Mouse (Mus musculus) CD4-positive helper T cell, adult 2 months (primary cell): Measurements from ENCODE around the gene Il1rap.

Experiments
- DNase-seq: peaks from one replicate; pipeline ENCODE4 v3.0.0-alpha.2; 2012; ENCODE audit warnings: low read depth, missing footprints, low spot score

Il1rap gene

DNA sequence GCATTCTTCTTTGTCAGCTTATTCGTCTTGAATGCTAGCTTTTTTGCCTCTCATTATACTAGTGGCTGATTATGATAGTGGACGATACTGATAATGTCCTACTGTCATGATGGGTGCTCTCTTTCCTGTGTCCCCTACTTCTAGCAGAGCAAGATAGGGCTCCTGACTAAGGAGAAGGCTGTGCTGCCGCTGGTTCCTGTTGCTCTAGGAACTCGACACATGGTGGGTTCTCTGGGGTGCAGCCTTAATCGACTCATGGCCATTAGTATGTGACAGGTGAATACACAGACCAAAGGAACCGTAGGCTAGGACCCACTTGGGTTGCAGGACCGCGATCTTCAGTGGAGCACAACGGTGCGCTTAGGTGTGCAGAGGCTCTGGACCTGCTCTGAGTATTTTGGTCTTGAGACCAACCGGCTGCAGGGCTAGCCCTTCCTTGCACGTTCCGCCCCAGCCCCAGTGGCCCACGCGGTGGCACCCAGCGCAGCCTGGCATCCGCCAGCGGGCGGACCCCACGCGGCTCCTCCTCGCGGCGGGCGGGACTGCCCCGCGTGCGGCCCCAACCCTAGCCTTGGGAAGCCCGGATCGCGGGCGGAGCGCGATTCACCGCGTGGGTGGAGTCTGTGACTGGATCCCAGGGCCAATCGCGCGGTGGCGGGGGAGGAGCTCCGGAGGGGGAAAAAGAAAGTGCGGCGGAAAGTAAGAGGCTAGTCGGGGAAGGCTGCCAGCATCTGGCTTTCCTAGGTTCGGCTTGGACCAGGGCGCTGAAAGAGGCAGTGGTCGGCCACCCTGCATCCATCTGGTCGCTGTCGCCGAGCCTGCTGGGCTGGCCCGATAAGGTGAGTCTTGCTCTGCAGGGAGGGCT, at the start of gene Il1rap:
Gene Il1rap, plus strand, starts transcription at position 657 of the 865 bp plus-strand sequence.
- DNase-seq, result peak; percentile 92

DNA sequence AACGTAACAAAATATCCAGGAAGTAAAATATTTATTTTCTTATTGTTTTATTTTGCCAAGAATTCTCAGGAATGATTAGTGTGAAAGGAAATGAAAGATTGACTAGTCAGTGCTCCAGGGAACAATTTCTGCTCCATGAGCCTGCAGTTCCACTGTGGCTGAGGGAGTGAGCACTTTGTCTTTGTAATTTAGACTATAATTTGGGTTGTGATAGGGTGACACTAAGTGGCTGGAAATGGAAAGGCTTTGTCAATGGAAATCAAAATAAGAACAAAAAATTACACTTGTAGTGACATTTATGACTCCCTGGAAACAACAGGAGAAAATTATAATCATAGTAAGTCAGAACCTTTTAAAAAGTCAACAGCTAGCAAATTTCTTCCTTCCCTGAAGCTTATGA, 49.2 kb upstream of the Il1rap start:
- no peak for DNase-seq

DNA sequence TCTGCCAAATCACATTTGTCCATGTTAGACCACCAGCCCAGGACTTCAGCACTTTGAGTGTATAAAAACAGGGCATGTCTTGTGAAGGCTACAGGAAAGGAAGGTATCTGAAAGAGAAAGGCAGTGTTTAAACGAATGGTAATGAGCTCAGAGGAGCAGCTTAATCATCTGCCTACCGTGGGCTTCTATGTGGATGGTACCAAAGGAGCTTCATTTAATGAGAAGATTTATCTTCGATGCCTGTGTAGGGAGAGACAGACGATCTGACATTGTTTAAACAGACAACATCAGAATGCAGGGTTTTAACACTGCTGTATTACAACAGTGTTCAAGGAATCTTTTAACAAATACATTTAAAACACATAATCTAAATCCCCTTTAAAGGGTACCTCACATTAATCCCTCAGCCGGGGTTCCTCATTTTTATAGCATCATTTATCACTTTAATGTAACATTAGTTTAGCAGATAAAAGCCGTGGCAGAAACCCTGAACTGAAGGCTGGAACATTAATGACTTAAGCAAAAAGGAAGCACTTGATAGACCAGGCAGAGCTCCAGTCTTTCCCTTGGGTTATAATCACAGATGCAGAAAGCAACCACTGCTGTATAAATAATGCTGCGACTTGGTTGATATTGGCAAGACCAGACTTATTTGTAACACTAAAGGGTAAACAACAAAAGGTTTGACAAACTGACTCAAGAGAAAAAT, 35.2 kb upstream of the Il1rap start:
- DNase-seq, result no peak

DNA sequence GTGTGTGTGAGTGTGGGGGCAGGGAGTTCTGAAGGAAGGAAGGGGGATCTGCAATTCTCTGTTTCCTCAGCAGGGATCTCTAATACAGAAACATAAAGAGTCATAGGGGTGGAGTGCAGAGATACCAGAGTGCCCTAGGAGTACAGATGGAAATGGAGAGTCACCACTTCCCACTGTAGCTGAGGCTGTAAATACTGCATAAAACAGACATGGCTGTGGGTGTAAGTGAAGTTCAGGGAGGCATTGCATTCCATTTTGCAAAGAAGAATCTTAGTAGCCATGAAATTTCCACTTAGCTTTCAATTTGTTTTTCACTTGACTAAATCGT, 34.7 kb upstream of the Il1rap start:
- no peak for DNase-seq

DNA sequence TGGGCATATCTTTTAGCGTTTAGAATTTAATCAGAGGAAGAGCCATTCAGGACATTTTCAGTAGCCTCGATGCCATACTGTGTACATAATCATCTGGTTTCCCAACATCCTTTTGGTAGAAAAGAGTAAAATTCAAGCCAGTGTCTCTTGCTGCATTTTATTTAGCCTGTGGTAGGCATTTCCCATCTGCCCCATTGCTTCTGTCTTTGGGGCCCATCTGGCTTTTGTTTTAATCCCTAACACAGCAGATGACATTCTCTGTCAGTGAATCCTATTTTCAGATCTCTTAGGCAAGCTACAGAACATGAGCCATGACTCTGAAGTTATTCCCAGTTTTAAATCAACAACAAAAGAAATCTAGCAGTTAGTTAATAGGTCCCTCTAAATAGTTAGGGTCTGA, 32.3 kb upstream of the Il1rap start:
- no peak for DNase-seq

DNA sequence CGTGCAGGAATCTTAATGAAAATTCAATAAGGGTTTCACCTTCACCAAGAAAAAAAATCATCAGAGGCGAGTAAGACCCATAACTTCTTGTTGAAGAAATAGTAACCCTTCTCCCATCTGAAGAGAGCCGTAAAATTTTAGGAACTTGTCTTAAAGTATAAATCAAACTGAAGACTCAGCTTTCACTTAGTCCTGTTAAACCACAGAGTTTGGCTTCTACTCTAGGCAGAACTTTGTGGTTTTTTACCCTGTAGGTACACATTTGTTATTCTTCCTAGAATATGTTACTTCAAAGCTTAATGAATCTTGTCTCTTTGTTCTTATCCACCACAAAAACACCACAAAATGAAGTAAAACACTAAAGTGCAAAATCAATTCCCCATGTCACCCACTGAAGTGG, 29.3 kb upstream of the Il1rap start:
- DNase-seq, result no peak

DNA sequence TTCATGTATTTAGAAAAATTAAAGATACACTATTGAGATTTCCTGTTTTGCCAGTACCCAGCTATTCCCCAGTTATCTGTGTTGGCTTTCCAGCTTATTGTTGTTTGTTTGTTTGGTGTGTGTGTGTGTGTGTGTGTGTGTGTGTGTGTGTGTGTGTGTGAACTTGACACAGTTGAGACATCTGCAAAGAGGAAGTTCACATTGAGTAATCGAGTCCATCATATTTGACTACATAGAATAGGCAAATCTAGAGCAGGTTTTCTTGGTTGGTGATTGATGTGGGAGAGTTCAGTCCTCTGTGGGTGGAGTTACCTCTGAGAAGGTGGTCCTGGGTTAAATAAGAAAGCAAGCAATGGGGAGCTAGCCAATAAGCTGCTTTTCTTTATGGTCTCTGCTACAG, 22.7 kb upstream of the Il1rap start:
- DNase-seq, result no peak

DNA sequence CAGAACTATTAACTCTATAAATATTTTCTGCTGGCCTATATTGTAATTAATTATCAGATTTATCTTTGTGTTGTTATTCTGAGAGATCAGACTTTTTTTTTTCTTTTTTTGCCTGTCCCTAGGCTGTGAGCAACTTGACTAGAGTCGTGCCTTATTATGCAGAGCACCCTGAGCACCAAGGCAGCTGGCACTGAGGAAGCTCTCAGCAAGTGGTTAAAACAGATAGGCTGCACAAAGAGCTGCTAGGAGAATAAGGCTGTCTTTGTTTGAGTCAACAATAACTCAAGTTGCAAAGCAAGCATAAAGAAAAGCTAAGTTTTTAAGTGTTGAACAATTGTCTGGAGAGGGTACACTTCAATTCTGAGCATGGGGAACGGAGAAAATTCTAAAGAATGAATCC, 19.8 kb upstream of the Il1rap start:
- DNase-seq, result no peak

DNA sequence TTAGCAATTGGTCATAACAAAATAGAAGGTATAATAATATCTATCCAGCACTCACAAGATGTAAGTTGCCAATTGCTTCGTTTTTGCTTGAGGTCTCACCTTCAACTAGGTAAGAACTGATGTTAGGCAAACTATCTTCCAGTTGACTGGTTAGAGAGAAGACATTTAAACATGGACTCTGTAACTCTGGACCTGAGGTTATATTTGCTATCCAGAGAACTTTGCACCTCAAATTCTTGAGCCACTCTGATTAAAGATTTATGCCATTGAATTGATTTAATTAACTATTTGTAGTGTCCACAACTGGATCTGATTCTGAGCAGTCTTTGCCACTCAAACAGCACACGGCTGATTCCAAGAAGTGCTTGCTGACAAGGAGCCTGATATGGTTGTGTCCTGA, 18.7 kb upstream of the Il1rap start:
- no peak for DNase-seq

DNA sequence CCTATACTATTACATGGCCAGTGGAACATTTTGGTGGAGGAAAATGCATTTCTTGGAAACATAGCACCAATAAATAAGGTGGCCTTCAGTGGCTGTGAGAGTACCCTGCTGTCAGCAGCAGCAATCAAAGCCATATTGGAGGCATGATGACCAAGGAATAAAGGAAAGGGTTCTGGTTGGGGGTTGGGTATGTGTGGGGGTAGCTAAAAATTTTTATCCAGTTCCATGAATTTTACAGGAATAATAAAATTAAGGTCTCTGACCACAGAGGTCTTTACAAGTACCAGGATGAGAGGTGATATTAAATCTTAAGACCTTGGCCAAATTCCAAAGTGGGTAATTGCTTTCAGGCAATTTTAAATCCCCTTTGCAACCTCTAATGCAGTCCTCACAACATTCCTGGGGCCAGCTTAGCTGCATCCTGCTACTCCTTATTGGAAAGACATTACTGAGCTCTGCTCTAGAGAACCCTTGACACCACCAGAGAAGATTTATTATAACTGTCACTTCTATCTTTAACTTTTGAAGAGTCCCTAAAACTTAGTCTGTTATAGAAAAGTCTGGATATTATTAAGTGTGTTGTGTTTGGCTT, 12.0 kb upstream of the Il1rap start:
- DNase-seq, result no peak

DNA sequence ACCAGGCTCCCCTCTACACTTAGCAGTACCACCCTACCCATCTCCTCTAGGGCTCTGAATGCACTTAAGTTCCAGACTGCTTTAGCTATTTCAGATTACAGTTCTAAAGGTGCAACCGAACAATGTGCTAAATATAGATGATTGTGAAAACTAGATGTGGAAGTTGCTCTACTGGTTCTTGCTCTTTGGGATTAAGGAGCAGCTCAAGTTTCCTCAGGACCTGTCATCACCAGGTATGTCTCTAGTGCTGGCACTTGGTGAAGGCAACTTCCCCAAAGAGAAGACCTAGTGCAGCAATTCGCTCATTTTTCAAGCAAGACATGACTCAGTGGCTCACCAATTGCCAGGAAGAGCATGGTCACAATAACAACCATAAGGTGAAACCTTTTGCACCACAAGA, 9.7 kb upstream of the Il1rap start:
- DNase-seq, result no peak

DNA sequence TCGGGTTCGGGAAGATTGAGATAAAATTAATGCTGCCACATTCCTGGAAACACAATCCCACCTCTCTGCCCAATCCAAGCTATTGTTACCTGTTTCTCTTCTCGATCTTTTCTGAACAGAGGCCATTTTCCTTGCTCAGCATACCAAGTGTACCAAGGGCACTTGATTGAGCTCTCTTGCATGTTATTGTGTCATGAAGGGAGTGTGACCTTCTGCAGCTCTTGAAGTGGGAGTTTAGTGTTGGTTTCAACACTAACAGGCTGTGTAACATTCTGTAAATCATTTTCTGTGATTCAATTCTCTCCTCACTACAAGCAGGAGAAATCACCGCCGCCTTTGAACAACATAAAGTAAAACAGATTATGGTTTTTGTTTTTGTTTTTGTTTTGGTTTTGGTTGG, 7.3 kb upstream of the Il1rap start:
- no peak for DNase-seq

DNA sequence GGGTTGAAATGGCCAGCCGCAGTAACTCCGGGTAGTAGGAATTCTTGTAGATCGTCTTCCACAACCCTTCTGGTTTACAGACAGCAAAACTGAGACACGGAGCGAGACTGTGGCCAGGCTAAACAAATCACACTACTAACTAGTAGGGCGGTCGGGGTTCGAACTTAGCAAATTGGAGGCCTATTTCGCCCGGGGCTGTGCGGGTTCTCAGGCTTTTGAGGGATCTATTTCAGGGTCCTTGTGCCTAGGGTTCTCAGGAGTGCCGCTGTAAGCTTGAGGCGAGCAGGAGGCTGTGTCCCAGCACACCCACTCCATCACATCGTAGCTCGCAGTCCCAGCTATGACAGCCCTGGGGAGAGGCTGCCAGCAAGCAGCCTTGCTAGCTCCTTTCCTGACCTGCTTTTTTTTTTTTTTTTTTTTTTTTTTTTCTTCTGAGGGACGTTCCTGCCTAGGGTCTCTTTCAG, 441 bp downstream of the Il1rap start:
- DNase-seq, result no peak

DNA sequence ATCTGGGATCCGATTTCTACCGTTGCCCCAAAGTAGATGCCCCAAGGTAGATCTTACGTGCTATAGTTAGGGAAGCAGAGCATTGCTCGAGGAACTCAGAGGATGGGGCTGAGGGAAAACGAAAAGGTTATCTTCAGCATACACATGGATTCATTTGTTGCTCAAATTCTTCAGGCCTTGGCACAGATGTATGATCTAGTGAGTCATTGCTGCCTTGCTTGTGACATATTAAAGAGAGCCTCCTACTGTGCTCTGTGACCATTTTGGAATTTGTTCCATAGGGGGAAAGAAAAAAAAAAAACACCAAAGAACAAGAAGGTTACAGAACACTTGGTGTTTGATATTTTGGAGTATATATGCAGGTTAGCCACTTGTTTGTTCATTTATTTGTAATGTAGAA, 4.3 kb downstream of the Il1rap start:
- no peak for DNase-seq

DNA sequence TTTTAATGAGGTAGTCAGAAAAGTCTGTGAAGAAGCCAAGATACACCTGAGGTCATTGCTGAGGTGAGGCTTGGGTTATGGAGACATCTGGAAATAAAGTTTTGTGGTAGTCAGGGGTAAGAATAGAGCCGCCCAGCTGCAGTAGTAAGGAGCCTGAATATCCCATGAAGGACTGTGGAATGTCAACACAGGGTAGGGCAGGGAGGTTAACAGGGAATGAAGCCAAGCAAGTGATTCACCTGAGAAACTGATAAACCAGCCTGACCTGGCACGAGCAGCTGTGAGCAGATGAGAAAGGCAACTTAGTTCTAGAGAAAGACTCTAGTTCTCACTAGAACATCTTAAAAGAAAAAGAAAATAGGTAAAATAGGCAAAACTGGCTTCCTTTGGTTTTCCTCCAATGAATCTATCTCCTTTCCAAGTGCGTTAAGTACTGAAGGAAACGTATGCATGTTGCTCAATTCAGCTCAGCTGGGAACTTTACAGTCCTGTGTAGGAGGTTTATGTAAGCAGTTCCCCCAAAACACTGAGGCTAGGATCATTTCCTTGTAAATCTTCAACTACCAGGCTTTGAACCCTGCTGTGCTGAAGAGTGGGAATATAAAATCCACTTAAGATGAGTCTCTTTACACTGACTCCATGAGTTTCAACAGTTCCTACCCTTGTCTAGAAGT, 9.5 kb downstream of the Il1rap start:
- DNase-seq, result no peak

DNA sequence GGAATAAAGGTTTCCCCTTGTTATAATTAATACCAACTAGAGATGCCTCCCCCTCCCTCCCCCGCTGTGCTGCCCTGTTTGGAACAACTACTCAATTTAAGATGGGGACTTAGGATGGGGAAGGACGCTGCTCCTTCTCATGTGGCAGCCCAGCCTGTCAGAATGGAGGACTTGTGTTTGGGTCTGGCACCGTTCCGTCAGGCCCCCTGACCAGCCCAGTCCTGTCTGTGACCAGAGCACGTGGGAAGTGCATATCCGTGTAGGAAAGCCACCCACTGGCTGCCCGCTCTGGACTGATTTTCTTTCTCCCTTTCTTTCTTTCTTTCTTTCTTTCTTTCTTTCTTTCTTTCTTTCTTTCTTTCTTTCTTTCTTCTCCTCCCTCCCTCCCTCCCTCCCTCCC, 14.9 kb downstream of the Il1rap start:
- no peak for DNase-seq

DNA sequence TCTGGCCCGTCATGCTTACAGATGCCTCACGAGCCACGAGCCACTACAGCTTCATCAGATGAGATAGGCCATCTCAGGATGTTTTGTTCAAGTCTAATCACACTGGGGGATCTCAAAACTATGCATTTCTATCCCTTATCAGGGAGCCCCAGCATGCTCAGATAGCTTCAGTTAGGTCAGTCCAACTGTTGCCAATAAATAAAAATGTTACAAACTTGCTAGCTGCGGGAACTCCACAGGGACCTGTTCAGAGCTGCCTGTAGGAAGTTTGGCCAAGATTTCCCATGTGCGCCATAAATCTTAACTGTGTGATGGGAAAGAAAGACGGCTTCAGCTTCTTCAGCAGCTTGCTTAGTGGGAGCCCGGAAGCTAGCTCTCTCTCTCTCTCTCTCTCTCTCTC, 15.8 kb downstream of the Il1rap start:
- DNase-seq, result no peak

DNA sequence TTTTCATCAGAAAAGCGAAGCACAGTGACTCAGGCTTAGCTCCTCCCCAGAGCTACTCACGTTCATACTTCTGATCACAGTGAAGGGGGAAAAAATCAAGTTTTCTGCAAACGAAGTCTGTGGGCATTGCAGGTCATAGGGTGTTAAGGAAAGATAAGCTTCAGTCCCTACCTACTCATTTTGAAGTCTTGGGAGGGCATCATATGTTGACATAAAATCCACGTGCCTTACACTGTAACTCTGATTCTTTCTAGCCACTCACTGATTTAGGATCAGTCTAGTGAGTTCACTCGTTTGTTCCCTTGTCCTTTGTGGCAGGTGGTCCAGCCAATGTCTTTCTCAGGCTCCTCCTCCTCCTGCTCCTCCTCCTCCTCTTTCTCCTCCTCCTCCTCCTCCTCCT, 17.1 kb downstream of the Il1rap start:
- no peak for DNase-seq

DNA sequence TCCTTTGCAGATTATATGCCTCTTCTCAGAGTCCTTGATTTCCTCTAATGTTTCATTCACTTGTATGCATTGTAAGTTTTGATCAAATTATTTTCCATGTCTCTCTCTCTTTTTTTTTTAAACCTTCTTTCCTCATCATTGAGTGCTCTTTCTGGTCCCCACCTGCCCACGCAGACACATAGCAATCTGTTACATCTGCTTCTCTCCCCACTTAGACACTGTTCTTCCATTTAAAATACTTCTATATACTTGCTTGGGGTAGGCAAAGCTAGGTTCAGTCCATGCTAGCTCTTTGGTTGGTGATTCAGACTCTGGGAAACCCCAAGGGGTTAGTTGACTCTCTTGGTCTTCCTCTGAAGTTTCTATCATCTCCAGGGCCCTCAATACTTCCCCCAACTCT, 20.0 kb downstream of the Il1rap start:
- no peak for DNase-seq

DNA sequence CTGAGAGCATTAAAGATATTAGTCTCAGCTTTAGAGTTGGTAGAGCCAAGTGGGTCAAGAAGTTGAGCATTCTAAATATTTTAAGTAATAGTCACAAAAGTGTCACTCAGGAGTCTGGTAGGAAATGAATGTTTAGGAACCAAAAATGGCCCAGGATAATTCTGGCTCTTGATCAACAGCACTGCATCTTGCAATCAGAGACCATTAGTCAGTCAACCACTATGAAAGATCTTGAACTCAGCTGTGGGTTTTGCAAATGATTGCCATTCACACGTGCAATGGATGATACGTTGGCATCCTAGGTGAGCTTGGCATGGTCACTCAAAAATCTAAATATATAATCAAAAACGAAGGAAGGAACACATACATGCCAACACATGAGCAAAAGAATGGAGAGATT, 23.1 kb downstream of the Il1rap start:
- DNase-seq, result no peak

DNA sequence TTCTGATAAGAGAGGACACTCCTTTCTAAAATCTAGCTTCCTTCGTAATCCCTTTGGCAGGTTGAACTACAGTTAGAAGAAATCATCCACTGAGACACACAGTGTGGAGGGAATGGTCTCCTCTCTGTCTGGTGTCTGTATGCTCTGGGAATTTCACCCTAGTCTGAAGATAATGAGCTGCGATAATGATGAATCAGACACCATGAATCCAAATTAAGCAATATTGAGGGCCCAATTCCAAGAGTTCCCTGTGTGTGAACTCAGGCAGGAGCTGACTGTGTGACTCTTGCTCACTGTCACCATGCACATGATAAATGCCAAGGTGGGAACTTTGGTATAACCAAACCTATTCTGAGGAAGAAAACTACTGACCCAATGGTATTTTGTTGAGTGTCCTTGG, 26.5 kb downstream of the Il1rap start:
- DNase-seq, result no peak

DNA sequence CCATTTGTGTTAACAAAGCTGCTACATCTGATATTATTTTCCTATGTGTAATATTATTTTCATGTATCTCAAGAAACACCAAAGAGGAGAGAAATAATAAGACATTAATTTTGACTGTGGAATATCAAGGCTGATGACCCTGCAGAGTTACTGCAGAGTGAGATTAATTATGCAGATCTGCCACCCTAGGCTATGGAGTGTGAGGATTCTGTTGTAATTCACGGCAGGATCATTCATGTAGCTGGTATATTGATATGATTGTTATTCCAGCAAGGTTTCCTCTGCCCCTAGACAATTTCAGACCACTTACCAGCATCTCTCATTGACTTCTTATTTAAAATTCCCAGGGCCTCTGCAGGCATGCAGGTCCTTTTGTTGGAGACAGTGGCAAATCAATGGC, 29.0 kb downstream of the Il1rap start:
- DNase-seq, result no peak
